Mouse (Mus musculus): Measurements from ENCODE around the gene Mgat4a.

Mgat4a gene

DNA sequence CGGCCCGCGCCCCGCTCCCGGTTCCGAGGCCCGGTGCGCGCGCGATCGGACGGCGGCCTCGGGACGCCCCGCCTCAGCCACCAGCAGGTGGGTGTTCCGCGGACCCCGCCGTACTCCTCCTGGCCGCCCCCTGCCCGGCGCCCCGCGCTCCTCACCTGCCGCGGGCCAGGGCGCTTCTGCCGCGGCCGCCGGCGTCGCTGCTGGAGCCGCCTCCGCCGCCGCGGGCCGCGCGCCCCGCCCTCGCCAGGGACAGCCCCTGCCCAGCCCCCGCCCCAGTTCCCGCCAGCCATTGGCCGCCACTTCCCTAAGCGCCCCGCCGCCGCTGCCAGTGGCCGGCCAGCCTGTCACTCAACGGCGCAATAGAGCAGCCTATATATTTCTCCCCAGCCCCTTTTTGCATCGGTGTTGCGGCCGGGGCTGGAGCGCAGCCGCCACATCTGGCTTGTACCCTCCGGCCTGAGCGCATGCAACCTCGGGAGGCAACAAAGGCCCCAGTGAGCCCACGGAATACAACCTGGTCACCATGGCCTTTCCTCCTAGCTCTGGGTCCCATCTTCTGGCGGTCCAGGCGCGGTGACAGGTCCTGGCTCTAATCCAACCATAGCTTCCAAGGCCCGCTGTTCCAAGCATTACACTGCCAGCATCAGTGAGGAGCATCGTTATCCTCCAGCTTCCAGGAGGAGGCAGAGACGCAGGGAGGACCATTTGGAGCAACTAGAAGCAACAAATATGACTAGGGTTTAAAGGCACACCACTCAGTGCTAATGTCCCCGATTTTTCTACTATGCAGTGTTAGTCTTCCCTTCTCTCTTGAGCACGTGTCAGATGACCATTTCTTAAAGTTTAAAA, at the start of gene Mgat4a:
Mgat4a (minus strand) TSS at position 207 of the 849 bp plus-strand sequence.
- DNase-seq, result peak; percentile 91

DNA sequence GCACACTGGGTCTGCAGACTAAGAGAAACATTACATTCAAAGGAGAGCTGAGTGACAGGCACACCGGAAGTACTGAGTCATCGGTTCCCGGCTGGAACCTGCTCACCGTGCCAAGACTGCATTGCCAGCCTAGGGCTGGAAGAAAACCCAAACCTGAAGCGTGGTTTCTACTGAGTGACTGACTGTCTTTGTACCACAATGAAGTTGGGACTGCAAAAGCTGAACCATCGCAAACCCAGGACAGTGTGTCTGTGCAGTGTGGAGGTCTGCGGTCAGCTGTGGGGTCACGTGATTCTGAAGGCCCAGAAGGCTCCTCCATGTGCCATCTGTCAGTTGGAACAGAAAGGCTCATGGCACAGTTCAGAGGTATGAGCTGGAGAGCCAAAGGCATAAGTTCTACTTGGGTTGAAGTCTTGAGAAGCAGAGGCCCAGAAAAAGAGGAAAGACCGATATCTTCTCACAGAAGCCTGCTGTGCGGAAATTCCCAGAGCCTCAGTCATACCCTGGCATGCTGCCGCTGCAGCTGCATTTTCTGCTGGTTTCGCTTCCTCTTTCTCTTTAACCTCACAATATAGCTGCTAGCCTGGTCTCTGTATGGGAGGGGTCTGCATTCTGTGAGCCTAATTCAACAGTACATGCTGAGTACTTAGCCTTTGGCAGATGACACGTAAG, 45.1 kb upstream of the Mgat4a start:
- peak; percentile 44 for DNase-seq

DNA sequence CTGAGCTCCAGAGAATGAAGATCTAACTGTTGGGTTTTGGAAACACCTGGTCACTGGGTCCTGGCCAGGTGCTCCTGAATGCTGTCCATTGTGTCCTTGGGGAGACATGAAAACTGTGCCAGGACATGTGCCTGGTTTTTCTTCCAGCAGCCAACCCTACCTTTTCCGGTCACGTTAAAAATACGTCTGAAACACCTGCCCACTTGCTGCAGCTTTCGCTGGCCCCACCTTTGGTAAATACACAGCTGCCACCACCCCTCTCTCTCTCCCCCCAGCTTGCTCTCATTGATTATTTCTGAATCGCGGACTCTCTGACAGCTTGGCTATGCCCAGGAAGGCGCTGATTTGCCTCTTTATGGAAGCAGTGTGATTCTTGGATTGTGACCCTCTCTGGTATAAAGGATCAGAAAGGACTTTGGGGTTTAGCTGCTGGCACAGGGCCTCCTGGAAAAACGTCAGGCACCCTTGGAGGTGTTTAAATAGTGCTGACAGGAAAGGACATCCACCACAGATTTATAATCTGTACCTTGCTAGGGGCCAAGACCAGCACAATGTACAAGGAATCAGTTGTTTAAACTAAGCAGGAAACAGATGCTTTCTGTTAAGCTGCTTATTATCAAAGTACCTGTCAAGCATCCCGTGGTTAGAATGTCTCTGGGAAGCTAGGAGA, 43.1 kb upstream of the Mgat4a start:
- DNase-seq, result no peak

DNA sequence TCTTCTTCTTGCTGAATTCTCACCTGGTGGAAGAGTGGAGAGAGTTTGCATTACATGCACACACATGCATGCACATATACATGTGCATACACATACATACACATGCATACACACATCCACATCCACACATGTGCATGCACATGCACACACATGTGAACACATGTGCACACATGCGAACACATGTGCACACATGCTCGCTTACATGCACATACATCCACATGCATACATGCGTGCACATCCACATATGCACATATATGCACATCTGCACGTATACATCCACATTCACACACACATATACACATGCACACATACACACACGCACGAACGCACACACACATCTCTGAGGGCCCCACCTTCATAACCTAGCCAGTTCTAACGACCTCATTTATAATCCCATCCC, 42.4 kb upstream of the Mgat4a start:
- DNase-seq, result no peak

DNA sequence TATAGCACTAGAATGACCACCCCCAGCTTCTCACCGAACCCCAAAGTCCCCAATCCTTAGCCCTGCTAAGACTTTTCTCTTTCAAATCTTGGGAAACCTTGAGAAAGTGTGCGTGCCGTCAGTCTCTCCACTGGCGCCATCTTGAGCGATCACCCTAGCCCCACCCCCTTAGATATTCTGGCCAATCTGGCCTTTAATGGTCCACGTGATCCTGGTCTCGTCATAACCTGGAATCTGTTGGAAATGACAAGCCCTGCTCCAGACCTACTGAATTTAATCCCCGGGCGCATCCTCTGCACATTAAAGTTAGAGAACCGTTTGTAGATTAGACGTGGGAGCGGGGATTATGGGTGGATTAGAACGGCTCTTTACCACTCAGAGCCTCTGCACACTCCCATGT, 38.9 kb upstream of the Mgat4a start:
- DNase-seq, result no peak

DNA sequence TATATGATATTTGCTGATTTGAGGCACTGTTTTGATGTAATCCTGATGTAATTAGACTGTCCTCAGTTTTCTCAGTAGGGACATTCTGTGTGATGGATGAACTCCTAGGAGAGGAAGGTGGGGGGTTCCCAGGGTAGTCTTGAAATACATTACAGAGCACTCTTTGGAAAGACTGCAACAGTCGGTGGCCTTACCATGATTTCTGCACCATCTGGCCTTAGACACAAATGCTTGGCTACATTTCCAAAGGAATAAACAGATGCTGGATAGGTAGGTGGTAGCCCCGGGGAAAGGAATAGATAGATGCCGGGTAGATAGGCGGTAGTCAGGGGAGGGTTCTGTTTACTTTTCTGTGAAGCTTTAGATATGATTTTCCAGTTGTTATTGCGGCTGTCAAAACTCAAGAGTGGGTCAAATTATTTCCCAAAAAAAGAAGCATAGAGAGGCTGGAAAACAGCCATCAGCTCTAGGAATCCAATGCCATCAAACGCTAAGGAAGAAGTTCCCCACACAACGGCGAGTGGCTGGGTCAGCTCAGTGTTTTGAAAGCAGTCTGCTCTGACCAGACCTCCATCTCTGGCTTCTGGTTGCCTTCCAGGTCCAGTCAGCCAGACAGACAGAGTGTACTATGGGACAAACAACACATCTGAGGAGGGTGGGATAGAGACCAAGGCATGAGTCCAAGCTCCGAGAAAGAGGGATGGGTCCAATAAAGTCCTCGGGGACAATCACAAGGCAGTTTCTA, 31.9 kb upstream of the Mgat4a start:
- DNase-seq, result no peak

DNA sequence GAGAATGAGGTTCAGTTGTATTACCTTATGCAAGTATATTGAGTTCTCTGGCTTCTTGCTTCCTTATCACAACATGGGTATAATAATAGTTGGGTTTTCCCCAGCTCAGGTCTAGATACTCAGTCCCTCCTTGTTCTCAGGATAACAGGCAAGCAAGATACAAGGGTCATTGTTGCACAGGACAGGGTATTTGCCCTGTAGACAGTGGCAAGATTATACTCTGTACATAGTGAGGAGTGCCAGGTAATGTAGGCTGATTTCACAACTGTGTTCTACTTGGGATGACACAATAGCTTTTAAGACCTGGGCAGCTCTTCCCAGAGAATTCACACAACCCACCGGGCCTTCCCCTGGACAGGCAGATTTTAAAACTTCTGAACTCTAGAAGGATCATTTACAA, 27.6 kb upstream of the Mgat4a start:
- DNase-seq, result no peak

DNA sequence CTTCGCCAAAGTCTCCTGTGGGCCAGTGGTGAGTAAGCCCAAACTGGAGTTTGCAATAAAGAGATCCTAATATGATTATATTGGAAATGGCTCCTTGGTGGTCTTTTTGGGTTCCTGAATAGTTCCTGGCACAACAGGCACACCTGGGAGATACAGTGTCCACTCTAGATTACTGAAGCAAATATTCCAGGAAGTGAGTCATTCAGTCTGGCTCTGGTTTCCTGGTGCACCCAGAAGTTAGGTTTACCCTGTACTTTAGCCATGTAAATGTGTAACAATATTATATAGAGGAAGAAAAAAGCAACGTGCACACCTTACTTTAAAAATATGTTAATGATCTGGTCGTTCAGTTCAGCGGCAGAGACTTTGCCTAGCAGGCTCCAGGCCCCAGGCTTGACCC, 25.9 kb upstream of the Mgat4a start:
- no peak for DNase-seq

DNA sequence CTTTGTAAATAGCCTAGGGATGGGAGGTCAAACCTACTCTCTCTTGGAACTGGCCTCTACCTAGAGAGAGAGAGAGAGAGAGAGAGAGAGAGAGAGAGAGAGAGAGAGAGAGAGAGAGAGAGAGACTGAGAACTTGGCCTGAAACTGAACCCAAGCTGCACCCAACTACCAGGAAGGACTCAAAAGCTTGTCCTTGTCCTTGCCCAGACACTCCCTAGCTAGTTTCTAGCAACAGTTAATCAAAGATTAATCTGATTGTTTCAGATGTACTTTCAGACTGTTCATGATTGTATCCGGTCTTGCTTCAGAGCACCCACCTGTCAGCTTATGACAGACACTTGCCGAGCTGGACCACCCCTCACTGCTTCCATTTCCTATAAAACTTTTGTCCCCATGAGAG, 25.5 kb upstream of the Mgat4a start:
- no peak for DNase-seq

DNA sequence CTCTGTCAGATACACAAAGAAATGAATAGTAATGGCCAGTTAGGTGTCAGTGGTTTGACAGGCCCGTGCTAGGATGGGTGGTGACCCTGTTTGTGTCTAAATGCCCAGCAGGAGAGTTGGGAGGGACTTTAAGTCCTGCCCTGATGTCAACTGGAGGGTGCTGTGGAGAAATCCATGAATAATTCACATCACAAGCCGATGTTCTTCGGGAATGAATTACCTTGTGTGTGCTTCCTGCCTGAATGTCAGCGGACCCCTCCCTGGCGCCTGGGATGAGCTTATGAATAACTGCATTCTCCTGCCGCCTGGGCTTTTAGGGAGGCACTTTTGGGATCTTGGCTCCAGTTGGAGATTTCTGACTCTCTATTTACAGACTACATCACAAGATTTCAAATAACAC, 24.6 kb upstream of the Mgat4a start:
- no peak for DNase-seq

DNA sequence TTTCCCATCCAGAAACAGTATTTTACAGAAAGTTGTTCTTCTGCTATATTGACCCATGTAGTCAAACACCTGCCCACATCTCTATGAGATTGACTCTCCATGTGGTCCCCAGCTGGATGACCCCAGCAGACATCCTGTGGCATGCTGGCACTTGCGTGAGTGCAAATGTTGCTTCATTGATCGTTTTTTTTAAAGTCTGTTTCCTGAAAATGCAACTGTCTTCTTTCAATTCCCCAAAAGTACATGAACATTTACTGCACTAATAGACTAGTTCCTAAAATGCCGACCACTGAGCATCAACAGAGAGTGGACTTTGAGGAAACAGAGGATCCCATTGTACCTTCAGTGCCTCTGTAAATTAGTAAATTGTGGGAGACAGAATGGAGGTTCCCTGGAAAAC, 21.1 kb upstream of the Mgat4a start:
- no peak for DNase-seq

DNA sequence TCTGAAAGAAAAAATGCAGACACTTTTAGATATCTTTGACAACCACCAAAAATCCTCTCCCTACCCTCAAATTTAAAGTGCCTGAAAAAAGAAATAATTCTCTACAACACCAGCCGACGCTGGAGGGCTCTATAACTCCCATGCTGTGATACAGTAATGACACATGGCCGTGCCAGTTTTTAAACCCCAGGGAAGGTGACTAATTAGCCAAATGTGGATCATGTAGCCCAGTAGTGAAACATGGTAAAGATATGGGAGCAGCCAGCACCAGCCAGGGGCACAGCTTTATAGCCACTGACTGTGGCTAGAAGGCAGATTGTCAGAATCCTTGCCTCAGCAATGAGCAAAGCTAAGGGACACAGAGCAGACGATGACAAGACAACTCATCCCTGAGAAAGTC, 19.5 kb upstream of the Mgat4a start:
- no peak for DNase-seq

DNA sequence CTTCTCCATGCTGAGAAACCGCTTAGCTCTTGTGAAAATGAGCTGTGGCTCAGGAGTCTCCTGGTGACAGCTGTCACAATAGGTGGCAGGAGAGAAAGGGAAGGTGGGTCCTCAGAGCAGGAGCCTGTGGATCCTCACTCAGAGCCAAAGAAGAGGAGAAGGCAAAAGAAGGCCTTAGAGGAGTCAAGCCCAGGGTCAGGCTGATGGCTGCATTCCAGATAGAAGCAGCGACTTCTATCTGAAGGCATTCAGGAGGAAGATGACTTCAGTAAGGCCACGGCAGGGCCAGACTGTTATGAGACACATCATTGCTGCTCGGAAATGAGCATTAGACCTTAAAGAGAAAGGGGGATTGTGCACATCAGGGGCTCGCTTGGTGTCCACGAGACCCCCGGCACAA, 11.2 kb upstream of the Mgat4a start:
- DNase-seq, result no peak

DNA sequence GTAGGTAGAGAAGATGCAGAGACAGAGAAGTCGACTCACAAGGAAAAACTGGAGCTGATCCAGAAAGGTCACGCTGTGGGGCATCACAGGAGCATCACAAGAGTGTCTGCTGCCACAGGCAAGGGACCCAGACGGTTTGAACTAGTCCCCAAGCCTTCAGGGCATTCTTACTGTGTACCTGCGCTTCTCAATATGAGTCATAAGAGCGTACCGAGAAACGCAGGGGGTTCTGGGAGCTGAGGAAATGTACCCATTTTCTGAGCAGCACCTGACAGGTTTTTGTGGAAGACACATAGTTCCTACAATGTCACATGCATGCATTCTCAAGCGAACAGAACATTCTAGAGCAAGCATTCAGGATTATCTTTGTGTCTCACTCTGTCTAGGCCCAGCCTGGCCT, 8.7 kb upstream of the Mgat4a start:
- DNase-seq, result no peak

DNA sequence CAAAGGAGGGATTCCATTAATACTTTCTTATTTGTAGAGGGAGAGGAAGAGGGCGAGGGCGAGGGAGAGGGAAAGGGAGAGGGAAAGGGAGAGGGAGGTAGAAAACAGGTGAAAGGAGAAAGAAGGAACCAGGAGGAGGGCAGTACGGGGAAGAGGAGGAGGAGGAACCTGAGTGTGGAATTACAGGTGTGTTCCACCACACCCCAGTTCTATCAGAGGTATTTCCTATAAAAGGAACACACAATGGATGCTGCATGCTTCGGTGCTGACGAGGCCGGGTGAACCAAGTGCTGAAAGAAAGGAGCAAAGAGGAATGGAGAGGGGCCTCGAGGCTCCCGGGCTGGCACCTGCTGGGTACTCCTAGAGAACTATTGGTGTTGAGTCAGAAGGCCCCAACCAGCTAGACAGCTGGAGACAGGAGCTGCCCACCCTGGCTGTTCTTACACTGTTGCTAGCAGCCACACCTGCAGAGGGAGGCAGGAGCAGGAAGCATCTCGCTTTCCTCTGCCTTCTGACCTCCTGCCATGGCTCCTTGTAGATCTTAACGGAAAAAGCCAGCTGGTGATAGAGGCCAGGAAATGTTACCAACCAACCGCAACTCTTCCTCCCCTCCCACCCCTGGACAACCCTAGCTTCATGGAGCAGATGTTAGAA, 5.7 kb upstream of the Mgat4a start:
- no peak for DNase-seq

DNA sequence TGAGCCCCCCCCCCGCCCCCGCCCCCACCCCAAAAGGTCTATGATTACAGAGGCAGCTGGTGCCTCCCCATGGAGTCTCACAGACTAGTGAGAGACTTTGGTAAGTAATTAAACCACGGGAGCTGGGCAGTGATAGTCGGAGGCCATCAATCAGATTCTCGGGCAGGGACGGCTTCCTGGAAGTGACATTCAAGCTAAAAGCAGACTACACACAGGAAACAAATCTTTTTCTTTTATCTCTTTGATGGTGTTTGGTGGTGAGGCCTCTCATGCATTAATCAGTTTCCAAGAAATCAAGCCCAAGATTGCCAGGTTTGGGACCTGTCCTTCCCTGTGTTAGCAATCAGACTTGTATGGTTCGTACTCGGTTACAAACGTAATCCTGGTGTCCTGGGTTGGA, 3.4 kb upstream of the Mgat4a start:
- DNase-seq, result no peak

DNA sequence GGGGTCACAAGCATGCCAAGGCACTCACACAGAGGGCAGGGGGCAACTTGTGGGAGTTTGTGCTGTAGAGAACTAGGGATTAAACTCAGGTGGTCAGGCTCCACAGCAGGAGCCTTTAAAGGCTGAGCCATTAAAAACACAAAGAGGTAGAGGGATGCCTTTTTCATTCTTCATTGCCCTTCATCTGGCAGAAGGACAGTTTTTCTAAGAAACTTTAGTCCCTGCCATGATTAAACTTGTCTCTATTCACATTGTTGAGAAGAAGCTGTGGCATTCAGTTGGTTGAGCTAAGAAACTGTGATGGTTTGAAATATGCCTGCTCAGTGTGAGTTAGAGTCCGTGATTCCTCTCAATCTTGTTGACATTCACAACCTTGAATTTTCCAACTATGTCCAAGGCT, 2.2 kb upstream of the Mgat4a start:
- no peak for DNase-seq

DNA sequence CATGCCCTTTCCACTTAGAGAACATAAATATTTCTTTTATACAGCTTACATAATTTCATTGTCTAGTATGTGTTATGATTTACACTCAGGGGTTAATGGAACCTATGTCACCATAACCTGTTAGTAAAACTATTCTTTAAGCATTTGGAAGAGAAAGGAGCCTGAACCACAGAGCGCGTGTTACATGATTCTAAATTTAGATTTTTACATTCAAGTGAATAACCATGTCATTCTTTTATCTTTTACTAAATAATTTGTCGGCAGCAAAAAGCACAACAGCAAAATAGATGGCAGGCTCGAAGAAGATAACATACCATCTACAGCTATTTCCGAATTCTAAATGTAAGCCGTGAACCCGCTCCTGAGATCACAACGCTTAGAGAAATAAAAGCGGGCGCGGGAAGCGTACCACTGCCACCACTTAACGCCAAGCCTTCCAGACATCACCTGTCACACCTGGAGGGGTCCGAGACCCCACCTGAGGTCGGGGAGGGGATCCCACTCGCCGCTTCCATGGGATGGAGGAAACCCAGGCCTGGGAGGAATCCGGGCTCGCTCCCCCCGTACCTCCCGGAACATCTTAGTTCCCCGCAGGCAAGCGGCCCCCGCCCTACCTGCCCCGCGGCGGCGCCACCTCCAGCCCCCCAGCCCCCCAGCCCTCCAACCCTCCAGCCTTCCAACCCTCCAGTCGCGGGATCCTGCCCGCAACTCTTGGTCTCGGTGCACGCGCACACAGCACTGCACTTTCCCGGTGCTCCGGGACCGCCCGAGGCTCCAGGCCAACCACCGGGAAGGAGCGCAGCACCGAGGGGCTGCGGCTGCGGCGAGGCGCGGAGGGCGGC, 627 bp downstream of the Mgat4a start:
- peak; percentile 25 for DNase-seq

DNA sequence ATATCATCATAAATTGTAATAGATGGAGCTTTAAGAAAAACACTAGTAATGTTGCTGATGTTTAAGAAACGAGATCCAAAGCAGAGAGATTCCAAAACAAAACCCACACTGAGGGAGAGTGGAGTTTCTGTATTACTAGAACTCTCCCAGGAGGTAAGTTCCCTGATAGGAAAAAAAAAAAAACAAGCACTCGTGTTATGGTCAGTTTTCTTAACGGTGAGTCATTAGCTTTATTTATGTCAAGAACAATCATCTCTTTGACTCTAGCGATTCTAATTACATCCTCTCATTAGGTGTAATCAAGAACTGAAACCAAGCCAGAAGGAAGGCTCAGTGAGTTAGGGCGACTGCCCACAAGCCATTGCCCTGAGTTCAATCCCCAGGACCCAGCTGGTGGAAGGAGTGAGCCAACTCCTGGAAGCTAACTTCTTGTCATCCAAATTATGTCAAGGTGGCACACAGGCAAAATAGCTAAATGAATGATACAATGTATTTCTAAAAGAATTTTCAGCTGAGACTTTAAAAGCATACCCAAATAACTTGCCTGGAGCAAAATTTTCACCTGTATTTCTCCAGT, 6.2 kb downstream of the Mgat4a start:
- DNase-seq, result no peak

DNA sequence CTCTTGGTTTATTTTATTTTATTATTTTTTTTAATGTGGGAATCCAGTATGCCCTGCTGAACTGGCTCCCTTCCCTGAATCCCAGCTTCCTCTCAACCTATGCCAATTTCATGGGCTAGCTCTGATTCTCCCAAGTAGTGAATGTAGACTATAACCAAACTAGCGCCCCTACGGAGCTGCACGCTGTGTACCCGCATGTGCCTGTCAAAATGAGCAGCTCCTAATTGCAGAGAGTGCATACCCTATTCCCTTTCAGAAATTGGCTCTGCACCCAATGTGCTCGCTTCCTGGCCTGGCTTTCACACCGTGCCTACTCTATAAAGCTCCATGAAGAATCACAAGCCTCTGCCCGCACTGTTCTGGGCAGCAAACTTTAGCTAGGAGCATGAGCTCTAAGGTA, 7.6 kb downstream of the Mgat4a start:
- DNase-seq, result no peak

DNA sequence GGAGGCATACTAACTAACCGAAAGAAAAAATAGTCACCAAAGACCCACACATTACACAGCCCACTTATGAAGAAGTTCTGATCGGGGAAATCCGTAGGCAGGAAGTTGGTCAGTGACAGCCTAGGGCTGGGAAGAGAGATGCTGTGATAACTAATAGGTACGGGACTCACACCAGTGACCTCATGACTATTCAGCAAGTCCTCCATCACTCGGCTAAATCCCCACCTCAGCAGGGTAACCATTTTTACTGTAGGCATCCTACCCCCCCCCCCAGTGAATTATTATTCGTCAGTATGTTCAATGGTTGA, 8.3 kb downstream of the Mgat4a start:
- no peak for DNase-seq
